Mouse (Mus musculus) hindbrain, embryonic 11.5 days (tissue): Measurements from ENCODE around the gene Cybb. TPM values are rescaled to one million over a fixed set of nuclear protein-coding genes. Genes with fewer than 3 reads are reported as not detected.
"Not testable (repeated sequence)": the region's sequence is repeated elsewhere in the genome, so short reads cannot be mapped to it uniquely, and the experiment has no call there.

Source experiments
- ATAC-seq: fragments of 200-750 bp; cut with Nextera tagmentation; 2 replicates; pipeline ENCODE4 v1.8.0; 2017; ENCODE audit warnings: mild to moderate bottlenecking, moderate TSS enrichment, moderate library complexity; ENCODE audit not compliant: low FRiP score
- DNase-seq: peaks from one replicate; pipeline ENCODE4 v3.0.0-alpha.2; 2015; ENCODE audit warnings: low spot score
- H3K27ac ChIP-seq: fragments of 300-500 bp; sonication (generic); 2 replicates; pipeline ENCODE4 v1.5.1; 2014; ENCODE audit warnings: mild to moderate bottlenecking, low read depth, low read length
- H3K27me3 ChIP-seq: fragments of 300-500 bp; sonication (generic); 2 replicates; pipeline ENCODE4 v1.6.1; 2014; ENCODE audit warnings: mild to moderate bottlenecking, low read length, moderate library complexity, mixed read lengths; ENCODE audit not compliant: control insufficient read depth, insufficient read depth
- H3K36me3 ChIP-seq: fragments of 300-500 bp; sonication (generic); 2 replicates; pipeline ENCODE4 v1.6.1; 2014; ENCODE audit warnings: mild to moderate bottlenecking, low read length, moderate library complexity, mixed read lengths; ENCODE audit not compliant: control insufficient read depth, insufficient read depth
- H3K4me1 ChIP-seq: fragments of 300-500 bp; sonication (generic); replicated peaks from 2 replicates; pipeline ENCODE4 v1.6.1; 2014; ENCODE audit warnings: low read length, mixed read lengths; ENCODE audit not compliant: control insufficient read depth, insufficient read depth
- H3K4me2 ChIP-seq: fragments of 300-500 bp; sonication (generic); replicated peaks from 2 replicates; pipeline ENCODE4 v1.6.1; 2014; ENCODE audit warnings: mild to moderate bottlenecking, low read depth, low read length
- H3K4me3 ChIP-seq: fragments of 300-500 bp; sonication (generic); 2 replicates; pipeline ENCODE4 v1.5.1; 2014; ENCODE audit warnings: low read depth, low read length
- H3K9ac ChIP-seq: fragments of 300-500 bp; sonication (generic); 2 replicates; pipeline ENCODE4 v1.6.1; 2014; ENCODE audit warnings: low read depth, low read length
- H3K9me3 ChIP-seq: fragments of 300-500 bp; sonication (generic); 2 replicates; pipeline ENCODE4 v1.6.1; 2016; ENCODE audit warnings: low read length; ENCODE audit not compliant: control insufficient read depth
- WGBS: fragments of 180-500 bp; shearing (Covaris S2); extraction: QIAGEN DNeasy Blood & Tissue Kit; methylation state at CpG from one replicate; pipeline ENCODE4 v1.1.7; 2014; 5-methylcytosine and 5-hydroxymethylcytosine counted together
- polyA plus RNA-seq: library from polyadenylated mRNA; unstranded; fragments of >200 nt; fragmentation: Nextera tagmentation; extraction: Ambion mirVana; gene quantifications from 2 replicates; pipeline ENCODE4 v1.2.1, GENCODE M21; 2014

The Cybb gene
- 0.90 and 1.3 TPM in 2 replicates for polyA plus RNA-seq

- 86% methylated on average over 4 of the region's 4 CpGs for WGBS
- Histone ChIP-seq H3K4me1 (no peaks in the 10 kb centered on the region), H3K27me3 (no peaks in the 10 kb centered on the region), H3K9me3 (no peaks in the 10 kb centered on the region), H3K4me2 (no peak within 1 kb of the TSS), H3K4me3 (no peak within 1 kb of the TSS), H3K36me3 (no peaks in the 10 kb centered on the region), H3K27ac (no peak within 1 kb of the TSS), H3K9ac (no peak within 1 kb of the TSS)
- no peak for DNase-seq
- ATAC-seq, result no peak
Observed at GRCm38 (mm10) chrX:9487671-9488070, at the start of gene Cybb. Gene Cybb (minus strand): TSS chrX:9487771.

- Histone ChIP-seq H3K27me3 (no peaks in the 10 kb centered on the region), H3K27ac (no peak overlapping the region), H3K4me2 (no peak overlapping the region), H3K9me3 (no peaks in the 10 kb centered on the region), H3K9ac (no peak overlapping the region), H3K4me3 (no peak overlapping the region), H3K36me3 (no peaks in the 10 kb centered on the region), H3K4me1 (no peaks in the 10 kb centered on the region)
- DNase-seq, result no peak
- WGBS, result 90% methylated on average over 3 of the region's 3 CpGs
- ATAC-seq, result no peak
Observed at GRCm38 (mm10) chrX:9536881-9537280, 49.3 kb upstream of the Cybb start.

GRCm38 (mm10) chrX:9519969-9520368 lies 32.4 kb upstream of the Cybb start:
- not testable (repeated sequence) for H3K27ac ChIP-seq, H3K4me1 ChIP-seq, H3K4me3 ChIP-seq, H3K4me2 ChIP-seq, H3K9me3 ChIP-seq, H3K36me3 ChIP-seq, ATAC-seq, H3K27me3 ChIP-seq, H3K9ac ChIP-seq
- WGBS, result 48% methylated on average over 2 of the region's 2 CpGs
- DNase-seq, result peak; percentile 56

GRCm38 (mm10) chrX:9517531-9517930 lies 30.0 kb upstream of the Cybb start:
- ATAC-seq, DNase-seq, H3K9me3 ChIP-seq, H3K4me2 ChIP-seq, H3K9ac ChIP-seq, H3K4me1 ChIP-seq, H3K4me3 ChIP-seq, H3K27me3 ChIP-seq, H3K36me3 ChIP-seq, H3K27ac ChIP-seq: not testable (repeated sequence)

GRCm38 (mm10) chrX:9475036-9475435 lies 12.5 kb downstream of the Cybb start:
- not testable (repeated sequence) for H3K9me3 ChIP-seq, H3K4me3 ChIP-seq, DNase-seq, H3K36me3 ChIP-seq, ATAC-seq, H3K4me2 ChIP-seq, H3K27me3 ChIP-seq, H3K9ac ChIP-seq, H3K27ac ChIP-seq, H3K4me1 ChIP-seq
- 83% methylated on average over 6 of the region's 6 CpGs for WGBS

- Histone ChIP-seq H3K27ac (no peak overlapping the region), H3K36me3 (no peaks in the 10 kb centered on the region), H3K9ac (no peak overlapping the region), H3K27me3 (no peaks in the 10 kb centered on the region), H3K4me1 (no peaks in the 10 kb centered on the region), H3K9me3 (no peaks in the 10 kb centered on the region), H3K4me2 (no peak overlapping the region), H3K4me3 (no peak overlapping the region)
- DNase-seq, result no peak
- ATAC-seq, result no peak
Observed at GRCm38 (mm10) chrX:9474440-9474839, 13.1 kb downstream of the Cybb start.

GRCm38 (mm10) chrX:9473768-9474167 lies 13.8 kb downstream of the Cybb start:
- Histone ChIP-seq H3K9ac (no peak overlapping the region), H3K9me3 (no peaks in the 10 kb centered on the region)

GRCm38 (mm10) chrX:9470811-9471388 lies 16.7 kb downstream of the Cybb start:
- H3K4me1 ChIP-seq, result no peaks in the 10 kb centered on the region
- no peak for ATAC-seq
- 47% methylated on average over 3 of the region's 3 CpGs for WGBS
- no peak overlapping the region for H3K27ac ChIP-seq
- H3K9ac ChIP-seq, result no peak overlapping the region
- H3K36me3 ChIP-seq, result no peaks in the 10 kb centered on the region
- no peaks in the 10 kb centered on the region for H3K9me3 ChIP-seq
- H3K27me3 ChIP-seq, result no peaks in the 10 kb centered on the region
- no peak for DNase-seq
- no peak overlapping the region for H3K4me2 ChIP-seq
- H3K4me3 ChIP-seq, result no peak overlapping the region

More at GRCm38 (mm10) chrX:9473768-9474167, 13.8 kb downstream of the Cybb start:
- H3K27ac ChIP-seq, result no peak overlapping the region
- no peak overlapping the region for H3K4me2 ChIP-seq
- ATAC-seq (no peak), DNase-seq (no peak)
- H3K4me1 ChIP-seq, result no peaks in the 10 kb centered on the region
- H3K4me3 ChIP-seq, result no peak overlapping the region
- H3K36me3 ChIP-seq, result no peaks in the 10 kb centered on the region
- 83% methylated on average over 2 of the region's 2 CpGs for WGBS
- H3K27me3 ChIP-seq, result no peaks in the 10 kb centered on the region

- Histone ChIP-seq H3K4me2 (no peak overlapping the region), H3K27ac (no peak overlapping the region), H3K4me1 (no peaks in the 10 kb centered on the region), H3K9ac (no peak overlapping the region), H3K36me3 (no peaks in the 10 kb centered on the region), H3K9me3 (no peaks in the 10 kb centered on the region), H3K27me3 (no peaks in the 10 kb centered on the region), H3K4me3 (no peak overlapping the region)
- no peak for ATAC-seq
- no peak for DNase-seq
Observed at GRCm38 (mm10) chrX:9469100-9469499, 18.5 kb downstream of the Cybb start.
